Mouse (Mus musculus): Measurements from ENCODE around the gene Vmn1r95. TPM values are rescaled to one million over a fixed set of nuclear protein-coding genes. Genes with fewer than 3 reads are reported as not detected.
"Not testable (repeated sequence)": the region's sequence is repeated elsewhere in the genome, so short reads cannot be mapped to it uniquely, and the experiment has no call there.

Gene Vmn1r95
- not detected for total RNA-seq (2021)
- long read RNA-seq, experiment 1, result 0 reads
- long read RNA-seq, experiment 2, result 0 reads

DNA sequence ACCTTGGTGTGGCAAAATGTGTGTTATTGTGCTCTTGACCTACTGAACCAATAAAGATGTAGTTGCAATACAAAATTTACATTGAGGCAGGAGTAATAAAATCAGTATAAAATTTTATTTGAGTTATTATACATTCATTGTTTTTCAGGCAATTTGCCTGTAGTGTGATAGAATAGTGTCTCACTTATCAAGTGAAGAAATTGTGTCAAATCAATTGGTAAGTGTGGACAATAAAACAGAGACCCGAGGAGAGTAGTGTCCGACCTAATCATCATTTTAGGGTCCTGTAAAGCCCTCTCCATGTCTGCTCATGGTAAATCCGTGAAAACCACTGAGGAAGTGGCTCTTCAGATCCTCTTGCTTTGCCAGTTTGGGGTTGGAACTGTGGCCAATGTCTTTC lies at the start of gene Vmn1r95:
Gene Vmn1r95 (plus strand): TSS at position 301 of the 400 bp plus-strand sequence.
- DNase-seq (ENCODE audit: low spot score in 2 of 2), result not testable (repeated sequence)

- not testable (repeated sequence) for DNase-seq (ENCODE audit: low spot score in 2 of 2)
These were observed 25.2 kb upstream of the Vmn1r95 start, which contains the start of gene Vmn1r94 for GRCm38 (mm10) chr7:20168277-20168676. Gene Vmn1r94 (minus strand): TSS chr7:20168377.

GRCm38 (mm10) chr7:20205507-20205906 lies 12.0 kb downstream of the Vmn1r95 start, which contains the start of gene Gm6164:
Gene Gm6164 (minus strand): TSS chr7:20205607.
- DNase-seq (ENCODE audit: low spot score in 2 of 2), result not testable (repeated sequence)

- not testable (repeated sequence) for DNase-seq (ENCODE audit: low spot score in 2 of 2)
These were observed 40.2 kb downstream of the Vmn1r95 start, which contains the start of gene Gm4498 for GRCm38 (mm10) chr7:20233728-20234127. Gene Gm4498 (minus strand): TSS chr7:20233828.

Other genes starting within 250 kb of the Vmn1r95 start
- not detected for gene Igsf23, start 243.0 kb upstream of the Vmn1r95 start, total RNA-seq (2021)
- not detected for gene Ceacam20, start 228.3 kb upstream of the Vmn1r95 start, total RNA-seq (2021)
- gene Nlrp9b, start 202.2 kb upstream of the Vmn1r95 start, total RNA-seq (2021), result not detected
- gene Vmn1r91, start 94.0 kb upstream of the Vmn1r95 start, total RNA-seq (2021), result not detected
- not detected for gene Gm16442, start 71.1 kb upstream of the Vmn1r95 start, total RNA-seq (2021)
- gene Vmn1r93, start 54.6 kb upstream of the Vmn1r95 start, total RNA-seq (2021), result not detected
- gene Vmn1r94, start 25.3 kb upstream of the Vmn1r95 start, total RNA-seq (2021), result not detected
- not detected for gene Gm6164, start 11.9 kb downstream of the Vmn1r95 start, total RNA-seq (2021)
- gene Gm4498, start 40.1 kb downstream of the Vmn1r95 start, total RNA-seq (2021), result not detected
- gene Gm5890, start 69.1 kb downstream of the Vmn1r95 start, total RNA-seq (2021), result not detected
- gene Gm4133, start 140.4 kb downstream of the Vmn1r95 start, total RNA-seq (2021), result not detected
- gene Gm5728, start 181.7 kb downstream of the Vmn1r95 start, total RNA-seq (2021), result not detected
- gene Vmn1r100, start 224.2 kb downstream of the Vmn1r95 start, total RNA-seq (2021), result not detected
- not detected for gene Vmn1r101, start 248.9 kb downstream of the Vmn1r95 start, total RNA-seq (2021)